Mouse (Mus musculus): ENCODE data around the gene Mier2. TPM values are rescaled to one million over a fixed set of nuclear protein-coding genes. Genes with fewer than 3 reads are reported as not detected.

Gene Mier2
- polyA plus RNA-seq, 1 experiment from 2014 or later: 53.6 TPM

DNA sequence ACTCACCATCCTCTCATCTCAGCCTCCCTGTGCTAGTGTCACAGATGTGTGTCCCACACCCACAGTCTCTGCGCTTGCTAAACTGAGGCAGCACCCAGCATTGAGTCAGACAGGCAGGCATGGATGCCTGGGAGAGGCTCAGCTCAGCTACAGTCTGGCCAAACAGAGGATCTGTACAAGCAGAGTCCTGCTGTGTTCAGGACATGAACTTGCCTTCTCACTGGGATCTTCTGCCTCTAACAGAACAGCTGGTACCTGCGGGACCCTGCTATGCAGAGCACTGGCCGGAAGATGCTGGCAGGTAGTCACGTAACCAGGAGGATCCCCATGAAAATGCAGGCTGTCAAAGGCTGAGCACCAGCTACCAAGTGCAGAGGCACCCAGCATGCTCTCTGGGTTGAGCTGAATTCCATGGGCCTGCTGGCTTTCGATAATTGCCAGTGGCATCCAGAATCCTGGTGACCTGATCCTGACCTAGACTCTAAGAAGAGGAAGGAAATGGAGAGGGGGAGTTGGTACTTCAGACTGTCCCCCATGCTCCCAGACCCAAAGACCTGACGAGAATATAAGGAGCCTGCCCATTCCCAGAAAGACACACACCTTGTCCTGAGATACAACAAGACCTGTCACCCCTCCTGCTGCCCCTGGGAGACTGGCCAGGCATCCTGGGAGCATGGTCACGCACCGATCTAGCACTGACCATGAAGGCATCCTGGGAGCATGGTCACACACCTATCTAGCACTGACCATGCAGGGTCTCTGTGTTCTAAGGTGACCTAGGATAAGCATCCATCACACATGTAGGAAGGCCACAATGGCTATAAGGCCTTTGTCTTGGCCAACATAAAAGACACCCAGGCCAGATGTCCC lies 29.3 kb downstream of the Mier2 start:
- Histone ChIP-seq H3K9me3 (replicated peaks) (no peaks in the 10 kb centered on the region), H3K36me3 (peaks cover 27% of the 10 kb centered on the region), H3K4me3 (replicated peaks) (no peak overlapping the region), H3K27ac (no peak overlapping the region), H3K4me2 (no peak overlapping the region), H3K27me3 (no peaks in the 10 kb centered on the region), H3K9ac (no peak overlapping the region), H3K4me1 (no peaks in the 10 kb centered on the region)
- WGBS: 88% methylated on average over 8 of the region's 8 CpGs
- no peak for ATAC-seq (replicated peaks; ENCODE audit: low FRiP score)

DNA sequence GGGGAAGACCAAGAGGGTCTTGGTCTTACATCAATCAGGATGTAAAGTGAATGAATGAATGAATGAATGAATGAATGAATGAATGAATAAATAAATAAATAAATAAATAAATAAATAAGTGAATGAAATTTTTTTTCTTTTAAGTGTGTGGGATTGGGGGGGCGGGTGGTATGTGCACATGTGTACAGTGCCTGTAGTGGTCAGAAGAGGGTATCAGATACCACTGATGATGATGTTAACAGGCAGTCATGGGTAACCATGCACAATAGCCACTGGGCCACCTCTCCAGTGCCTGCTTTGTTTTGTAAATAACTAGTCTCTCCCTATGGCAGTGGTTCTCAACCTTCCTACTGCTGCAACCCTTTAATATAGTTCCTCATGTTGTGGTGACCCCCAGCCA lies 30.6 kb downstream of the Mier2 start:
- ATAC-seq (replicated peaks; ENCODE audit: low FRiP score): no peak
- Histone ChIP-seq H3K4me2 (no peak overlapping the region), H3K9me3 (replicated peaks) (no peaks in the 10 kb centered on the region), H3K27me3 (no peaks in the 10 kb centered on the region), H3K36me3 (peaks cover 23% of the 10 kb centered on the region), H3K4me1 (no peaks in the 10 kb centered on the region), H3K27ac (no peak overlapping the region), H3K4me3 (replicated peaks) (no peak overlapping the region), H3K9ac (no peak overlapping the region)
- WGBS: 92% methylated on average over 1 of the region's 1 CpGs

- H3K36me3 ChIP-seq: no peaks in the 10 kb centered on the region
- H3K4me2 ChIP-seq: no peak overlapping the region
- no peak overlapping the region for H3K9ac ChIP-seq
- WGBS: 74% methylated on average over 2 of the region's 2 CpGs
- H3K27me3 ChIP-seq: no peaks in the 10 kb centered on the region
- H3K4me3 ChIP-seq (replicated peaks): no peak overlapping the region
- H3K9me3 ChIP-seq (replicated peaks): no peaks in the 10 kb centered on the region
- H3K4me1 ChIP-seq: no peaks in the 10 kb centered on the region
- H3K27ac ChIP-seq: no peak overlapping the region
- no peak for ATAC-seq (replicated peaks; ENCODE audit: low FRiP score)
These were observed 48.3 kb downstream of the Mier2 start for GRCm38 (mm10) chr10:79506709-79507108.

GRCm38 (mm10) chr10:79502830-79503644 lies 52.0 kb downstream of the Mier2 start:
- no peak overlapping the region for H3K9ac ChIP-seq
- H3K27ac ChIP-seq: no peak overlapping the region
- H3K9me3 ChIP-seq (replicated peaks): no peaks in the 10 kb centered on the region
- no peak overlapping the region for H3K4me2 ChIP-seq
- 56% methylated on average over 6 of the region's 6 CpGs for WGBS
- H3K4me1 ChIP-seq: no peaks in the 10 kb centered on the region
- 0 out of 2 replicates have a peak, but pooled peaks have one; percentile 15 for ATAC-seq (replicated peaks; ENCODE audit: low FRiP score)
- no peak overlapping the region for H3K4me3 ChIP-seq (replicated peaks)
- no peaks in the 10 kb centered on the region for H3K27me3 ChIP-seq
- H3K36me3 ChIP-seq: no peaks in the 10 kb centered on the region

- H3K9ac ChIP-seq: no peak overlapping the region
- H3K9me3 ChIP-seq (replicated peaks): no peaks in the 10 kb centered on the region
- H3K4me2 ChIP-seq: no peak overlapping the region
- no peaks in the 10 kb centered on the region for H3K27me3 ChIP-seq
- 61% methylated on average over 2 of the region's 2 CpGs for WGBS
- ATAC-seq (replicated peaks; ENCODE audit: low FRiP score): no peak
- no peak overlapping the region for H3K4me3 ChIP-seq (replicated peaks)
- no peaks in the 10 kb centered on the region for H3K36me3 ChIP-seq
- no peak overlapping the region for H3K27ac ChIP-seq
- H3K4me1 ChIP-seq: no peaks in the 10 kb centered on the region
These were observed 58.2 kb downstream of the Mier2 start for GRCm38 (mm10) chr10:79496701-79497288.

DNA sequence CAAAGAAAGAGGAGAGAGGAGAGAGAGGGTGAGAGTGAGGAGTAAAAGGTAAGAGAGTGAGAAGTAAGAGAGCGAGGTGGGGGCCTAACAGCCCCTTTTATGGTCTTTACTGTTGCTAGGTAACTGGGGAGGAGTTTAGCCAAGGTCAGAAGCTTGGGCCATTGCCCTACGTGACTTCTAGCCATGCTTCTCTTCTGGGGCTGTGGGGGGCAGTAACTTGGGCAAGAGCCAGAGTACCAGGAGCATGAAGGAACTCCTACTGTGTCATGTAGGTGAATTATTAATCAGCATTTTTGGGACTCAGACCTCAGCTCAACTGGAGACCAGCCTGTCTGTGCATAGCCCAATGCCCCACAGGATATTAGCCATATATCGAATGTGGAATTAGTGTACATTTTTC lies 59.1 kb downstream of the Mier2 start:
- WGBS: 53% methylated on average over 3 of the region's 3 CpGs
- Histone ChIP-seq H3K4me2 (no peak overlapping the region), H3K36me3 (no peaks in the 10 kb centered on the region), H3K4me1 (no peaks in the 10 kb centered on the region), H3K9me3 (replicated peaks) (no peaks in the 10 kb centered on the region), H3K4me3 (replicated peaks) (no peak overlapping the region), H3K9ac (no peak overlapping the region), H3K27ac (no peak overlapping the region), H3K27me3 (no peaks in the 10 kb centered on the region)
- ATAC-seq (replicated peaks; ENCODE audit: low FRiP score): no peak

Small RNAs within 50 kb of the gene (microRNA-seq; reads per million reads assigned to microRNA genes)
- 0.59 reads per million for gene Mir6909

Other genes with a start within 250 kb of the Mier2 start
- gene Vmn2r82, start 198.7 kb downstream of the Mier2 start, polyA plus RNA-seq (2015; fragmentation: Nextera tagmentation; extraction: Ambion mirVana): not detected in 2 replicates
- gene Vmn2r83, start 86.5 kb downstream of the Mier2 start, polyA plus RNA-seq (2015; fragmentation: Nextera tagmentation; extraction: Ambion mirVana): not detected in 2 replicates
- gene Plpp2, start 21.4 kb downstream of the Mier2 start, polyA plus RNA-seq (2015; fragmentation: Nextera tagmentation; extraction: Ambion mirVana): 42.0 and 45.7 TPM in 2 replicates
- not detected in 2 replicates for gene Theg, start 32.1 kb upstream of the Mier2 start, polyA plus RNA-seq (2015; fragmentation: Nextera tagmentation; extraction: Ambion mirVana)
- 0.05 TPM in 1 of 2 replicates, not detected in the other for gene C2cd4c, start 58.8 kb upstream of the Mier2 start, polyA plus RNA-seq (2015; fragmentation: Nextera tagmentation; extraction: Ambion mirVana)
- 10.4 and 12.2 TPM in 2 replicates for gene Shc2, start 82.7 kb upstream of the Mier2 start, polyA plus RNA-seq (2015; fragmentation: Nextera tagmentation; extraction: Ambion mirVana)
- gene Odf3l2, start 90.5 kb upstream of the Mier2 start, polyA plus RNA-seq (2015; fragmentation: Nextera tagmentation; extraction: Ambion mirVana): not detected in 2 replicates
- gene Madcam1, start 109.4 kb upstream of the Mier2 start, polyA plus RNA-seq (2015; fragmentation: Nextera tagmentation; extraction: Ambion mirVana): 2.7 and 2.8 TPM in 2 replicates
- 71.2 and 81.4 TPM in 2 replicates for gene Tpgs1, start 114.2 kb upstream of the Mier2 start, polyA plus RNA-seq (2015; fragmentation: Nextera tagmentation; extraction: Ambion mirVana)
- 88.4 and 100 TPM in 2 replicates for gene Cdc34, start 127.0 kb upstream of the Mier2 start, polyA plus RNA-seq (2015; fragmentation: Nextera tagmentation; extraction: Ambion mirVana)
- gene Gzmm, start 133.8 kb upstream of the Mier2 start, polyA plus RNA-seq (2015; fragmentation: Nextera tagmentation; extraction: Ambion mirVana): 0.50 and 0.95 TPM in 2 replicates
- gene Bsg, start 149.3 kb upstream of the Mier2 start, polyA plus RNA-seq (2015; fragmentation: Nextera tagmentation; extraction: Ambion mirVana): 913 and 925 TPM in 2 replicates
- 0.05 and 0.19 TPM in 2 replicates for gene Hcn2, start 161.4 kb upstream of the Mier2 start, polyA plus RNA-seq (2015; fragmentation: Nextera tagmentation; extraction: Ambion mirVana)
- 43.7 and 54.4 TPM in 2 replicates for gene Polrmt, start 191.4 kb upstream of the Mier2 start, polyA plus RNA-seq (2015; fragmentation: Nextera tagmentation; extraction: Ambion mirVana)
- gene Fgf22, start 199.9 kb upstream of the Mier2 start, polyA plus RNA-seq (2015; fragmentation: Nextera tagmentation; extraction: Ambion mirVana): 0.12 and 0.14 TPM in 2 replicates
- 88.5 and 102 TPM in 2 replicates for gene Rnf126, start 211.8 kb upstream of the Mier2 start, polyA plus RNA-seq (2015; fragmentation: Nextera tagmentation; extraction: Ambion mirVana)
- gene Fstl3, start 222.1 kb upstream of the Mier2 start, polyA plus RNA-seq (2015; fragmentation: Nextera tagmentation; extraction: Ambion mirVana): 15.3 and 15.6 TPM in 2 replicates
- gene Prss57, start 235.8 kb upstream of the Mier2 start, polyA plus RNA-seq (2015; fragmentation: Nextera tagmentation; extraction: Ambion mirVana): 0.29 TPM in 1 of 2 replicates, not detected in the other
- 144 and 158 TPM in 2 replicates for gene Palm, start 238.4 kb upstream of the Mier2 start, polyA plus RNA-seq (2015; fragmentation: Nextera tagmentation; extraction: Ambion mirVana)